Mouse (Mus musculus): ENCODE measurements around the gene Slc7a5.

DNA sequence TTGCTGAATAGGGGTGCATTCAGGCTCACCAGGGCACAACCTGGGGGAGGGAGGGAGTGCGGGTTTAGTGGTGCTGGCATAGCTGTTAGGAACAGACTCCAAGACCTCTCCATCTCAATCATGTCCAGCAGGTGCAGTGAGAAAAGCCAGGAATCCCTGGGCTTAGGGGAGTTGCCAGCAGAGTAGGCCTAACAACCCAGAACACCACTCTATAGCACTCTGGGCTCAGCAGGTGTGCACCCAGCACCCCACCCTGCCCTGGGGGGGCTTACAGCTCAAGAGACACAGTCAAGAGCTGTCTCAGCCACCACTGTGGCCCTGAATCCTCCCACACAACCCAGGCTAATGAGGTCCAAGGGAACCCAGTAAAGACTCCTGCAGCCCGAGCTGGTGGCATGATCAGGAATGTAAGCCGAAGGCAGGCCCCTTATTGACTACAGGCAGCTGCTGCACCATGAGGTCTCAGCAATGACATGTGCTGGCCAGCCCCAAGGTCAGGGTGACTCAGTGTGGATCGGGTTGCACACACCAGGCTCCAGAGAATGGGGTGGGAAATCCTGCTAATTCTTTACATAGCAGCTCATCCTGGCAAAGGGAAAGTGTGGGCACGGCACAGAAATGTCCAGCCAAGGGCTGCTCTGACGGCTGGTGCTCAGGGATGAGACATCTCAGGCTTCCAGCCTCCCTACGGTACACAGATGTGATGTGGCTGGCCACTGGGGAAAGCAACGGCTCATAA is 5.8 kb downstream of the Slc7a5 start:
- TF ChIP-seq POLR2A (IDR thresholded peaks at IDR 0.05; ENCODE audit: borderline replicate concordance, low read depth, low read length) (no peak), CTCF (IDR thresholded peaks at IDR 0.05; ENCODE audit: low read depth, low read length) (no peak)

All from bone marrow macrophage, adult 2 months (primary cell).